Mouse (Mus musculus) cortical plate, adult 2 months (tissue): ENCODE data around the gene Ccdc171. TPM values are rescaled to one million over a fixed set of nuclear protein-coding genes. Genes with fewer than 3 reads are reported as not detected.
"Not testable (repeated sequence)": the region's sequence is repeated elsewhere in the genome, so short reads cannot be mapped to it uniquely, and the experiment has no call there.

Source experiments
- H3K27ac ChIP-seq: fragments of 200-500 bp; 2 replicates; pipeline ENCODE4 v1.5.1; 2012; ENCODE audit warnings: low read length, control low read depth, inconsistent platforms; ENCODE audit not compliant: insufficient read depth
- H3K4me1 ChIP-seq: fragments of 200-500 bp; 2 replicates; pipeline ENCODE4 v1.6.1; 2011; ENCODE audit warnings: low read length; ENCODE audit not compliant: control insufficient read depth, insufficient read depth
- H3K4me3 ChIP-seq: fragments of 200-500 bp; 2 replicates; pipeline ENCODE4 v1.5.1; 2011; ENCODE audit warnings: mild to moderate bottlenecking, low read length, control low read depth; ENCODE audit not compliant: insufficient read depth
- CTCF ChIP-seq: fragments of 200-500 bp; IDR thresholded peaks from 2 replicates; pipeline ENCODE4 v1.5.1; 2011; ENCODE audit warnings: mild to moderate bottlenecking, control low read depth, low read length; ENCODE audit not compliant: insufficient read depth; ENCODE audit errors: extremely low read depth
- POLR2A ChIP-seq: fragments of 200-500 bp; IDR thresholded peaks from 2 replicates; pipeline ENCODE4 v1.6.1; 2011; ENCODE audit warnings: mild to moderate bottlenecking, low read length, control low read depth; ENCODE audit not compliant: insufficient read depth; ENCODE audit errors: extremely low read depth
- polyA plus RNA-seq: library from polyadenylated mRNA; depleted of rRNA; stranded (reverse); fragments of >200 nt; gene quantifications from 2 replicates; pipeline ENCODE4 v1.2.3, GENCODE M21; 2012

The Ccdc171 gene
- polyA plus RNA-seq, 1 experiment, result 4.1 TPM

DNA sequence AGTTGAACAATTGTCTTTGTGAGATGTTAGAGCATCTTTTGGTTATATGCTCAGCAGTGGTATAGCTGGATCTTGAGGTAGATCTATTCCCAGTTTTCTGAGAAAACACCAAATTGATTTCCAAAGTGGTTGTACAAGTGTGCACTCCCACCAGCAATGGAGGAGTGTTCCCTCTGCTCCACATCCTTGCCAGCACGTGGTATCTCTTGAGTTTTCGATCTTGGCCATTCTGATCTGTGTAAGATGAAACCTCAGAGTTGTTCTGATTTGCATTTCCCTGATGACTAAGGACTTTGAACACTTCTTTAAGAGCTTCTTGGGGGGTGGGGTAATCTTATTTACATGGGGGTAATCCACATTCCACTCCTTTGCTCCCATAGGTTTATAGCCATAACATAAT, 15.7 kb upstream of the Ccdc171 start:
- no peak overlapping the region for H3K27ac ChIP-seq
- TF ChIP-seq POLR2A, result no peak
- TF ChIP-seq CTCF, result no peak
- no peak overlapping the region for H3K4me3 ChIP-seq
- H3K4me1 ChIP-seq, result no peaks in the 10 kb centered on the region

DNA sequence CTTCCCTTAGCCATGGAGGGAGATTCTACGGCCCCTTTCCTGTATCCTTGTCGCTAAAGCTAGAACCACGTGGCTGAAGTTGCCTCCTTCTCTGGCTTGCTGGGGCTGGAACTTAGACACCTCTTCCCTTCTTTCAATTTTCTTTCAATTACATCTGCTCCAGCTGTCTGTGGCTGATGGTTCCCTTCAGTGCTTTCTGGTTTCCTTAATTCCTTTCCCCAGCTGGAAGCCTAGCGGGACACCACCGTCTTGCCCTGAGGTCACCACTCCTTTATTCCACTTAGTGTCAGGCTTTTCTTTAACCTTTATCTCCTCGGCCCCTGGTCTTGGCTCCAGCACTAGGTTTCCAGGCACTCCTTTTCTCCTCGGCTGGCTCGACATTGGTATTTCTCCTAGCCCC, 14.3 kb upstream of the Ccdc171 start:
- Histone ChIP-seq H3K27ac (no peak overlapping the region), H3K4me1 (no peaks in the 10 kb centered on the region), H3K4me3 (no peak overlapping the region)
- no peak for TF ChIP-seq POLR2A
- no peak for TF ChIP-seq CTCF

- Histone ChIP-seq H3K27ac (no peak overlapping the region), H3K4me3 (no peak overlapping the region), H3K4me1 (no peaks in the 10 kb centered on the region)
- TF ChIP-seq POLR2A (no peak), CTCF (no peak)
Observed at GRCm38 (mm10) chr4:83512217-83512616, 13.1 kb upstream of the Ccdc171 start.

GRCm38 (mm10) chr4:83512644-83513043, 12.7 kb upstream of the Ccdc171 start:
- TF ChIP-seq CTCF, result no peak
- Histone ChIP-seq H3K27ac (no peak overlapping the region), H3K4me3 (no peak overlapping the region), H3K4me1 (no peaks in the 10 kb centered on the region)

- H3K4me3 ChIP-seq, result no peak overlapping the region
- no peak for TF ChIP-seq CTCF
- no peak for TF ChIP-seq POLR2A
- no peaks in the 10 kb centered on the region for H3K4me1 ChIP-seq
- no peak overlapping the region for H3K27ac ChIP-seq
Observed at GRCm38 (mm10) chr4:83514183-83514582, 11.2 kb upstream of the Ccdc171 start.

DNA sequence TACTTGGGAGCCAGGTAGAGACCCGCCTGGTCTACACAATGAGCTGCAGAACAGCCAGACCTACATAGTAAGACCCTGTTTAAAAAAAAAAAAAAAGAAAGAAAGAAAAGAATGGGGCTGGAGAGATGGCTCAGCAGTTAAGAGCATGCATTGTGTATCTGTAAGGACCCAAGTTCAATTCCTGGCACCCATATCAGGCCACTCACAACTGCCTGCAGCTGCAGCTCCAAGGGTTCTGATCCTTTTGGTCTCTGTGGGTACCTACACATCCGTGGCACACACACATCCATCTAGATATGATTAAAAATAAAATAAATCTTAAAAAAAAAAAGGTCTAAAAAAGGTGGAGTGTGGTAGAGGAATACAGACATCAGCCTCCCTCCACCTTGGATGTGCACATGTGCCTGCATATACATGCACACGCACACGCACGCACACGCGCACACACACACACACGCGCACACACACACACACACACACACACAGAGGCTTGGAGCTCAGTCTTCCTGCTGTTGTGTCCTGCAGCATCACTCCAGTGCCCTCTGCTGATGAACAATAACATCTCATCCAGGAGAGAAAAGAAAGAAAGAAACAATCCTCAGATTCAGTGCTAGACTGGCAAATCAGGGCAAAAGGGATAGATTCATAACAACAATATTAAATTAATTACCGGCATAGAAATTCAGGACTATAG, 10.2 kb upstream of the Ccdc171 start:
- Histone ChIP-seq H3K27ac (no peak overlapping the region), H3K4me3 (no peak overlapping the region), H3K4me1 (no peaks in the 10 kb centered on the region)
- TF ChIP-seq CTCF, result peak; percentile 52
- TF ChIP-seq POLR2A, result no peak

GRCm38 (mm10) chr4:83516144-83516543, 9.2 kb upstream of the Ccdc171 start:
- not testable (repeated sequence) for H3K4me1 ChIP-seq

DNA sequence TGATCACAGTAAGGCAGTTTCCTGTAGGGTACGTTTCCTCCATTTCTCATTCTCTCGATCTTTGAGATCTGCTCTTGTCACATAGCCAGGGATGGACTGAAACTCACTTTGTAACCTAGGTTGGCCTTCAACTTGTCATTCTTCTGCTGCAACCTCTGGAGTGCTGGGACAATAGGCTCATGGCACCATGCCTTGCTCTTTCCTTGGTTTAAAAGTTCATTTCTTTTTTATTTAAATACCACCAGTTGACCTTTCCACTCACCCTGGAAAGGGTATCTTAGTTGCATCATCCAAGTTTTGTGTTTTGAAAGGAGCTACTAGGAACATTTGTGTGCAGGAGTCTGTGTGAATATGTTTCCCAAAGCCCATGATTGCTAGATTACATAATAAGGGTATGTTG, 6.2 kb upstream of the Ccdc171 start:
- H3K27ac ChIP-seq, result no peak overlapping the region
- no peaks in the 10 kb centered on the region for H3K4me1 ChIP-seq
- H3K4me3 ChIP-seq, result no peak overlapping the region
- TF ChIP-seq POLR2A (no peak), CTCF (no peak)

More at GRCm38 (mm10) chr4:83516144-83516543, 9.2 kb upstream of the Ccdc171 start:
- not testable (repeated sequence) for H3K27ac ChIP-seq, H3K4me3 ChIP-seq

DNA sequence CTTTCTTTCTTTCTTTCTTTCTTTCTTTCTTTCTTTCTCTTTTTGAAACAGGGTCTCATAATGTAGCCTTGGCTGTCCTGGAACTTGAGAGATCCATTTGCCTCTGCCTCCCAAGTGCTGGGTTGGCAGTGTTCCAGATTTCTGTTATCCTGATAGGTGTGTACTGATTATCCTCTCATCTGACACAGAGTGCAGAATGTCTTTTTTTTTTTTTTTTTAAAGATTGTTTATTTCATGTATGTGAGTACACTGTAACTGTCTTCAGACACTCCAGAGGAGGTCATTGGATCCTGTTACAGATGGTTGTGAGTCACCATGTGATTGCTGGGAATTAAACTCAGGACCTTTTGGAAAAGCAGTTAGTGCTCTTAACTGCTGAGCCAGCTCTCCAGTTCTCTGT, 5.5 kb upstream of the Ccdc171 start:
- H3K4me1 ChIP-seq, result no peaks in the 10 kb centered on the region
- no peak for TF ChIP-seq POLR2A
- no peak for TF ChIP-seq CTCF
- no peak overlapping the region for H3K4me3 ChIP-seq
- no peak overlapping the region for H3K27ac ChIP-seq

DNA sequence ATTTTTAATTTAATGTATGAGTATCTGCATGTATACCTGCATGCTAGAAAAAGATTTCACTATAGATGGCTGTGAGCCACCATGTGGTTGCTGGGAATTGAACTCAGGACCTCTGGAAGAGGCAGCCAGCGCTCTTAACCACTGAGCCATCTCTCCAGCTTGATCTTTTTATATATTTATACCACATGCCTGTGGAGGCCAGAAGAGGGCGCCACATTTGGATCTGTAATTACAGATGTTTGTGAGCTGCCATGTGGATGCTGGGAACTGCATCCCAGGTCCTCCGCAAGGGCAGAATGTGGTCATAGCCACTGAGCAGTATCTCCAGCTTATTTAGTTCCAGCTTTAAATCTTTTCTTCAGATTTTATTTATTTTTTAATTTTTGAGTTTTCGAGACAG, 5.0 kb upstream of the Ccdc171 start:
- TF ChIP-seq CTCF (no peak), POLR2A (no peak)
- H3K4me1 ChIP-seq, result no peaks in the 10 kb centered on the region
- H3K4me3 ChIP-seq, result no peak overlapping the region
- no peak overlapping the region for H3K27ac ChIP-seq

GRCm38 (mm10) chr4:83522066-83522465, 3.3 kb upstream of the Ccdc171 start:
- Histone ChIP-seq H3K4me3 (no peak overlapping the region), H3K4me1 (no peaks in the 10 kb centered on the region; the same call in 1 of the 2 replicates), H3K27ac (no peak overlapping the region)
- no peak for TF ChIP-seq CTCF
- no peak for TF ChIP-seq POLR2A
